Mouse (Mus musculus) urinary bladder, postnatal 25 days (tissue): ENCODE data around the gene Epha4.

Experiments used
- DNase-seq: peaks from one replicate; pipeline ENCODE4 v3.0.0; 2022; ENCODE audit warnings: low spot score

Epha4 gene

GRCm38 (mm10) chr1:77441987-77442386 is 72.9 kb downstream of the Epha4 start:
- DNase-seq, result no peak

- DNase-seq, result no peak
These were observed 73.5 kb downstream of the Epha4 start for GRCm38 (mm10) chr1:77441401-77441800.

- DNase-seq, result no peak
These were observed 74.4 kb downstream of the Epha4 start for GRCm38 (mm10) chr1:77440512-77440911.

- no peak for DNase-seq
These were observed 75.4 kb downstream of the Epha4 start for GRCm38 (mm10) chr1:77439383-77440074.

- no peak for DNase-seq
These were observed 76.2 kb downstream of the Epha4 start for GRCm38 (mm10) chr1:77438639-77439038.

GRCm38 (mm10) chr1:77437881-77438610 is 76.8 kb downstream of the Epha4 start:
- DNase-seq, result no peak

GRCm38 (mm10) chr1:77435045-77435444 is 79.8 kb downstream of the Epha4 start:
- DNase-seq, result no peak

GRCm38 (mm10) chr1:77433148-77433547 is 81.7 kb downstream of the Epha4 start:
- no peak for DNase-seq

GRCm38 (mm10) chr1:77432489-77432888 is 82.4 kb downstream of the Epha4 start:
- no peak for DNase-seq

- no peak for DNase-seq
These were observed 85.7 kb downstream of the Epha4 start for GRCm38 (mm10) chr1:77429174-77429573.

- DNase-seq, result no peak
These were observed 87.9 kb downstream of the Epha4 start for GRCm38 (mm10) chr1:77426956-77427355.

- no peak for DNase-seq
These were observed 89.7 kb downstream of the Epha4 start for GRCm38 (mm10) chr1:77425171-77425570.

GRCm38 (mm10) chr1:77421081-77421480 is 93.8 kb downstream of the Epha4 start:
- DNase-seq, result peak; percentile 19

GRCm38 (mm10) chr1:77420348-77420747 is 94.5 kb downstream of the Epha4 start:
- DNase-seq, result no peak

- DNase-seq, result no peak
These were observed 98.0 kb downstream of the Epha4 start for GRCm38 (mm10) chr1:77416872-77417271.

GRCm38 (mm10) chr1:77412871-77413669 is 101.8 kb downstream of the Epha4 start:
- no peak for DNase-seq

GRCm38 (mm10) chr1:77412285-77412684 is 102.6 kb downstream of the Epha4 start:
- no peak for DNase-seq

- DNase-seq, result no peak
These were observed 103.7 kb downstream of the Epha4 start for GRCm38 (mm10) chr1:77411222-77411621.

GRCm38 (mm10) chr1:77410716-77411115 is 104.2 kb downstream of the Epha4 start:
- DNase-seq, result no peak

- DNase-seq, result no peak
These were observed 104.7 kb downstream of the Epha4 start for GRCm38 (mm10) chr1:77410153-77410552.

- no peak for DNase-seq
These were observed 105.4 kb downstream of the Epha4 start for GRCm38 (mm10) chr1:77409509-77409908.

- no peak for DNase-seq
These were observed 107.5 kb downstream of the Epha4 start for GRCm38 (mm10) chr1:77407417-77407816.

- no peak for DNase-seq
These were observed 108.3 kb downstream of the Epha4 start for GRCm38 (mm10) chr1:77406631-77407030.
